Mouse (Mus musculus) liver, adult 2 months (tissue): Measurements from ENCODE around the gene Nol11. TPM values are rescaled to one million over a fixed set of nuclear protein-coding genes. Genes with fewer than 3 reads are reported as not detected.

Source experiments
- DNase-seq: peaks from one replicate; pipeline ENCODE4 v3.0.0-alpha.2; 2011; ENCODE audit warnings: low read depth, low spot score; ENCODE audit errors: extremely low read depth
- H3K27ac ChIP-seq: fragments of 200-500 bp; replicated peaks from 2 replicates; pipeline ENCODE4 v1.5.1; 2012; ENCODE audit warnings: low read depth, mild to moderate bottlenecking, control low read depth, inconsistent platforms, low read length; ENCODE audit not compliant: insufficient read depth
- H3K27me3 ChIP-seq: fragments of 200-500 bp; 2 replicates; pipeline ENCODE4 v1.6.1; 2012; ENCODE audit warnings: mild to moderate bottlenecking, moderate library complexity, low read length, inconsistent platforms; ENCODE audit not compliant: control insufficient read depth, insufficient read depth
- H3K36me3 ChIP-seq: fragments of 200-500 bp; 2 replicates; pipeline ENCODE4 v1.6.1; 2012; ENCODE audit warnings: low read length, inconsistent platforms; ENCODE audit not compliant: control insufficient read depth, insufficient read depth
- H3K4me1 ChIP-seq: fragments of 200-500 bp; 2 replicates; pipeline ENCODE4 v1.6.1; 2011; ENCODE audit warnings: low read length; ENCODE audit not compliant: control insufficient read depth, insufficient read depth
- H3K4me3 ChIP-seq: fragments of 200-500 bp; 2 replicates; pipeline ENCODE4 v1.5.1; 2011; ENCODE audit warnings: low read depth, mild to moderate bottlenecking, control low read depth, low read length, moderate library complexity; ENCODE audit not compliant: insufficient read depth
- H3K79me2 ChIP-seq: fragments of 200-500 bp; 2 replicates; pipeline ENCODE4 v1.6.1; 2012; ENCODE audit warnings: inconsistent platforms, mild to moderate bottlenecking, low read length, moderate library complexity; ENCODE audit not compliant: control insufficient read depth, insufficient read depth
- H3K9ac ChIP-seq: fragments of 200-500 bp; 2 replicates; pipeline ENCODE4 v1.6.1; 2012; ENCODE audit warnings: low read depth, mild to moderate bottlenecking, control low read depth, inconsistent platforms, low read length
- CTCF ChIP-seq: fragments of 200-500 bp; IDR thresholded peaks from 2 replicates; pipeline ENCODE4 v1.5.1; 2011; ENCODE audit warnings: low read depth, low read length, control low read depth
- POLR2A ChIP-seq: fragments of 200-500 bp; IDR thresholded peaks from 2 replicates; pipeline ENCODE4 v1.6.1; 2011; ENCODE audit warnings: low read length, control low read depth; ENCODE audit not compliant: insufficient read depth; ENCODE audit errors: extremely low read depth
- WGBS: fragments of 180-500 bp; shearing (Covaris S2); methylation state at CpG from one replicate; pipeline ENCODE4 v1.1.7; 2018; 5-methylcytosine and 5-hydroxymethylcytosine counted together
- polyA plus RNA-seq: library from polyadenylated mRNA; depleted of rRNA; stranded (reverse); fragments of >200 nt; gene quantifications from 2 replicates; pipeline ENCODE4 v1.2.3, GENCODE M21; 2012; rRNA removed
- total RNA-seq: library from RNA; depleted of rRNA; stranded (reverse); fragments of >200 nt; gene quantifications from 2 replicates; pipeline ENCODE4 v1.2.3, GENCODE M21; 2014; rRNA removed

Gene Nol11
- total and polyA plus RNA-seq, 2 experiments = 4.6 to 9.0 TPM

GRCm38 (mm10) chr11:107117789-107118188 is 71.4 kb downstream of the Nol11 start:
- Histone ChIP-seq H3K4me3 (no peak overlapping the region), H3K27me3 (no peaks in the 10 kb centered on the region), H3K4me1 (peaks cover 6% of the 10 kb centered on the region), H3K27ac (no peak overlapping the region), H3K79me2 (peaks cover 42% of the 10 kb centered on the region), H3K9ac (no peak overlapping the region), H3K36me3 (no peaks in the 10 kb centered on the region)
- TF ChIP-seq POLR2A (no peak), CTCF (no peak)
- WGBS = 88% methylated on average over 12 of the region's 12 CpGs
- DNase-seq = no peak

Other genes with a start within 250 kb of the Nol11 start
- 28.0 and 32.2 TPM in 2 replicates for gene Kpna2, start 189.8 kb downstream of the Nol11 start, total RNA-seq
- gene Kpna2, start 189.8 kb downstream of the Nol11 start, polyA plus RNA-seq = 17.0 and 20.9 TPM in 2 replicates
- 3.0 and 3.5 TPM in 2 replicates for gene 1810010H24Rik, start 163.7 kb downstream of the Nol11 start, total RNA-seq
- gene 1810010H24Rik, start 163.7 kb downstream of the Nol11 start, polyA plus RNA-seq = 2.8 and 3.4 TPM in 2 replicates
- 15.0 and 16.2 TPM in 2 replicates for gene Bptf, start 57.3 kb downstream of the Nol11 start, total RNA-seq
- gene Bptf, start 57.3 kb downstream of the Nol11 start, polyA plus RNA-seq = 5.6 and 7.6 TPM in 2 replicates